Mouse (Mus musculus) layer of hippocampus, adult 2 months (tissue): ENCODE measurements around the gene Lmx1a. TPM values are rescaled to one million over a fixed set of nuclear protein-coding genes. Genes with fewer than 3 reads are reported as not detected.
A peak's percentile ranks its signal among the peaks of the same experiment; 100 is the strongest.

Experiments used
- DNase-seq, 2 experiments: peaks; one replicate each; pipeline ENCODE4 v3.0.0; 2022; ENCODE audit warnings: low spot score in 2 of 2
- H3K27ac ChIP-seq: fragments of 200-600 bp; 2 replicates; pipeline ENCODE4 v1.8.1; 2022
- H3K4me3 ChIP-seq: fragments of 200-600 bp; 2 replicates; pipeline ENCODE4 v1.8.1; 2022; ENCODE audit warnings: mild to moderate bottlenecking
- CTCF ChIP-seq: fragments of 200-600 bp; conservative IDR thresholded peaks from 2 replicates; pipeline ENCODE4 v1.8.1; 2022; ENCODE audit warnings: antibody characterized with exemption, mild to moderate bottlenecking, moderate library complexity
- total RNA-seq, 2 experiments: library from RNA; stranded (reverse); gene quantifications; 2 replicates each; pipeline ENCODE4 v1.2.3; 2021

Gene Lmx1a
- total RNA-seq, 2 experiments from 2014 or later = 0.10 to 0.33 TPM

DNA sequence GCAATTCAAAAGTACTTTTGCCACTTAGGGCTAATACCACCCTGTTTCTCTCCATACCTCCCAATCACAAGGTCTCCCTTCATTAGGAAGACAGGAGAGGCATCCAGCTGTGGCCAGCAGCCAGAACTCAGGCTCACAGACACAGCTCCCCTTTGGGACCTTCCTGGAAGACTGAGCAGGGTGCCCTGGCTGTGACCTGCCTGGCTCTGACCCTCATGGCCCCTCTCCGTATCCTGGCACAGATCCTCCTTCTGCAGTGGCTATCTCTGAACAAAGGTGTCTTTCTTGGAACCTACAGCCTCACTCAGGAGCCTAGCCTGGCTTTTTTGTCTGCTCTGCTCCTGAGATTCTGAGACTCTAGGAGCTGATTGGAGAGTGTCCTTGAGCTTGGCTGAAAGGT is 128.6 kb downstream of the Lmx1a start:
- Histone ChIP-seq H3K27ac (no peak overlapping the region), H3K4me3 (no peak overlapping the region)
- no peak for TF ChIP-seq CTCF
- no peak for DNase-seq

DNA sequence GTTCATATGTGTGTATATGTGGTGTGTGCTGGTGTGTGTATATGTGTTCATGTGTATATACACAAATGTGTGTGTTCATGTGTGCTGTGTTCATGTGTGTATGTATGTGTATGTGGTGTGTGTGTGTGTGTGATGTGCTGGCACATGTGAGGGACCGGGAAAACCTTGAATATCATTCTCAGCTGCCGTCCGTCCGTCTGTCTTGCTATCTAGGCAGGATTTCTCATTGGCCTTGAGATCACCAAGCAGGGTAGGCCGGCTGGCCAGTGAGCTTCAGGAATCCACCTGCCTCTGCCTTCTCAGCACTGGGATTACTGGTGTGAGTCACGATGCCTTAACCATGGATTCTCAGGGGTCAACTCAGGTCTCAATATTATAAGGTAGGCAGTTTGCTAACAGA is 131.0 kb downstream of the Lmx1a start:
- no peak for TF ChIP-seq CTCF
- Histone ChIP-seq H3K4me3 (no peak overlapping the region), H3K27ac (no peak overlapping the region)
- no peak for DNase-seq

DNA sequence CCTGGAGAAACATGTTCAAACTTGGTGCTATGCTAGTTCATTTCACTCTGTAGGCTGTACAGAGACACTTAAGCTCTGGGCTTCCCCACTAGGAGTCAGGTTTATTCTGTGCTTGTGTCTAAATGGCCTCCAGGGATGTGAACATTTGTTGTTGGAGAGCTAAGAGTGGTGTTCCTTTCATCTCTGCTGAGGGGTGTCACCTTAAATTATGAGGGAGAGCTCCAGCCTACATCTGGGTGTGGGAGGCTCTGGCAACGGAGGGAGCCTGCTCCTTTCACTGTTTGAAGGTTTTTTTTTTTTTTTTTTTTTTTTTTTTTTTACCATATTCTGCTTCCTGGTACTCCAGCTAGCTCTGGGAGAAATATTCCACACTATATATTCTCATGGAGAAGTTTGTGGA is 132.1 kb downstream of the Lmx1a start:
- peak in 1 of 2 experiments; percentile 17 for DNase-seq
- TF ChIP-seq CTCF = 0 out of 2 replicates have a peak, but pooled peaks have one; percentile 10
- Histone ChIP-seq H3K27ac (no peak overlapping the region), H3K4me3 (no peak overlapping the region)

DNA sequence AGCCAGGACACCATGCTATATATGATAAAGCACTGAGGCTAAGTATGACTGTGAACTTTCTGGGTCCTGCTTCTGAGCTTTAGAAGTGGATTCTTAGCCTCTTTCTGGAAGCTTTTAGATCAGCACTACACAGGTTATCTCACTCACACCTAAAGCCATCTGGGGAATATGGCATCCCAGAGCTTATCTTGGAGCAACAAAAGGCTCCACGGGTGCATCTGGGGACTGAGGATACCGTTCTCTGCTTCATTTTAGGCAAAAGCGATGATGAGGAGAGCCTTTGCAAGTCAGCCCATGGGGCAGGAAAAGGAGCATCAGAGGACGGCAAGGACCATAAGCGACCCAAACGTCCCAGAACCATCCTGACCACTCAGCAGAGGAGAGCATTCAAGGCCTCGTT is 141.3 kb downstream of the Lmx1a start:
- TF ChIP-seq CTCF = no peak
- Histone ChIP-seq H3K27ac (no peak overlapping the region), H3K4me3 (no peak overlapping the region)
- DNase-seq = no peak

DNA sequence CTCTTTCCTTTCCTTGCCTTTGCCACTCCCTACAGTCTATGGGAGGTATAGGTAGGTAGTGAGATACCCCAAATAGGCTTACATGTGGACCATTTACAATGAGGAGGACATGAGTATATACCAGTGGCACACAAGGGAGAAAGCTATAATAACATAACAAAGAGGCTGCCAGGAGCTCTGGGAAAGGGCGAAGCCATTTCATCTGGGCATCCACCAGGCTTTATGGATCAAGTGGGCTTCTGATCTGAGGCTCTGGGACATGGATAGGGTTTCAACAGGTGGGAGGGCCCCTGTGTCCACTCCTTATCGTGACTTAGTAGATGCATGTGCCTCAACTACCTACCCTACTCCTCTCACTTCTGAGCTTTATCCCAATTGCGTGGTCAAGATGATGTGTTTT is 142.6 kb downstream of the Lmx1a start:
- H3K27ac ChIP-seq = no peak overlapping the region
- DNase-seq = no peak
- TF ChIP-seq CTCF = no peak
- H3K4me3 ChIP-seq = no peak overlapping the region

DNA sequence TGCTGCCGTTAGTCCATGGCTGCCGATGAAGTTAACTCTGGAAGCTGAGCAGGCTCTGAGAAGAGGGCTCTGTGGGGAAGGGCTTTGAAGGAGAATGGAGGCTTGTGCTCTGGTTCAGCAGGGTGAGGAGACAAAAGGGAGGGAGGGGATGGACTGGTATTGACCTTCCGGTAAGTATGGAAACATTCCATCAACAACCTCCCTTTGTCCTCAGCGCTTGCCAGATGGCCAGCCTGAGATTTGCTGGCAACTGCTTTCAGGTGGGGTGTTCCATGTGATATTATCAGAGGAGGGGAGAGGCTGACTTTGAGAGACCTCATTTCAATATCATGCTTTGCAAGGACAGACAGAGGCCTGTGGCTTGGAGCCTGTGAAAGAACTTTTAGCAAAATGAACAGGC is 165.8 kb downstream of the Lmx1a start:
- TF ChIP-seq CTCF = no peak
- H3K27ac ChIP-seq = no peak overlapping the region

DNA sequence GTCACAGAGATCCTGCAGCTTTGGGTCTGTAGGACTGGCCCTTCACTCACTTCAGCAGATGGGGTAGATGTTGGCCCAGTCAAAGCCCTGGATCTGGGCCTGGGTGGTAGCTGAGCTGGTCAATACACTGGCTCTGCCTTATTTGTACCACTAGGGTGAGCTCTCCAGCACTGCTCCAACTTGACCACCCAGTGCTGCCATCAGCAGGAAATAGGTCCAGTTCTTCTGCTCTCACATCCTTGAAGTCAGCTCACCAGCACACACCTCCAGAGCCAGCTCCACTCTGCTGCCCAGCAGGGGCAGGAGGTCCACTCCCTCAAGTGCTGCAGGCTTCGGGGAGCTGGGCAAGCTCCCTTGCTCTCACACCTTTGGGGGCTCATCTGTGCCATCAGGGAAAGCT is 183.0 kb downstream of the Lmx1a start:
- Histone ChIP-seq H3K4me3 (no peak overlapping the region), H3K27ac (no peak overlapping the region)
- TF ChIP-seq CTCF = peak; percentile 59
- no peak for DNase-seq

More for the DNA sequence above, 165.8 kb downstream of the Lmx1a start:
- H3K4me3 ChIP-seq = no peak overlapping the region
- no peak for DNase-seq

DNA sequence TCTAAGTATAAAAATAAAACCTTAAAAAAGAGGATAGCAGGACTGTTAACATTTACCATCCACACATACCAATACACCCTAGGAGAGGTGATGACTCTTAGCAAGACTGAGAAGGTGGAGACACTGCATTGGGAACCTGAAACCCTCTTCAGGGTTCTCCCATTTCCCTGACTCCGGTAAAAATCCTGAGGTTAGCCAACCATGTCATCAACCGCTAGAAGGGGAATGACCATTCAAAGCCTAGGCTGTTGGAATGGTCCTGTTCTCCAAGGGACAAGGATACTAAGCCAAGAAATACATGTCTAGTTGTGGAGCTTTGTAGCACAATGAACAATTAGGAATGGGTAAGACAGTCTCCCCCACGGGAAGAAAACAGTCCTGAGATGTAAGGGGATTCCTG is 185.1 kb downstream of the Lmx1a start:
- TF ChIP-seq CTCF = no peak
- no peak for DNase-seq
- H3K4me3 ChIP-seq = no peak overlapping the region
- no peak overlapping the region for H3K27ac ChIP-seq

DNA sequence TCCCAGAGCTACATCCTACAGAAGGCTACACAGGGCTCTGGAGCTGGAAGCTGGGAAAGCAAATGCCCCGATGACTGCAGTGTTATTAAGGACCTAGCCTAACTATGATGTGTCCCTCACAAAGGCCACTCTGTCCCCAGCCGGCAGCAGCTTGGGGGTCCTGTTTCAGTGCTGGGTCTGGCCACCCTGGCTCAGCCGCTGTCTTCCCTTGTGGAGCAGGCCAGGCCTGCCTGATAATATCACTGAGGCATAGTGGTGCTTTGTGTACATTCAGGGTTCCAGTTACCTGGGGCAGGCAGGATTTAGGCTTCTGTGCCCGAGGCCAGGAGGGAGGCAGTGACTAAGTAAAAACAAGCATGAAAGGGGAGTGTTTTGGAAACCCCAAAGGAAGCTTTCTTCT is 188.9 kb downstream of the Lmx1a start:
- H3K4me3 ChIP-seq = no peak overlapping the region
- TF ChIP-seq CTCF = no peak
- DNase-seq = no peak
- H3K27ac ChIP-seq = no peak overlapping the region

DNA sequence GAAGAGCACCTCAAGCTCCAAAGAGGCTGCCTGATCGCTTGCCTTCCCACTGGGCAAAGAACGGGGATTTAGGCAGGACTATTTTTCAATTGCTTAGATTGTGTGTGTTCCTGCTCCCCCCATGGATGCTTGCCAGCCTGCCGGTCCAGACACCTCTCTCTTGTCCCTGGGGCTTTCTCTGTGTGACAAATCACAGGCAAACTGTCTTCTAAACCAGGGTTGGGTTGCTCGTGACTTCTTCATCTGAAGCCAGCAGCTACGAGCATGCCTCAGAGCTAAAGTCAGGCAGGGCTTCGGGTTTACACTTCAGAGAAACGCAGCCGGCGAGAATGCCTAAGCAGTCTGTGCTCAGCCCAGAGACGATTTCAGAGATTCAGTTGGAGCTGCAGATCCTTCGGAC is 189.3 kb downstream of the Lmx1a start:
- Histone ChIP-seq H3K27ac (no peak overlapping the region), H3K4me3 (no peak overlapping the region)
- DNase-seq = no peak
- no peak for TF ChIP-seq CTCF

DNA sequence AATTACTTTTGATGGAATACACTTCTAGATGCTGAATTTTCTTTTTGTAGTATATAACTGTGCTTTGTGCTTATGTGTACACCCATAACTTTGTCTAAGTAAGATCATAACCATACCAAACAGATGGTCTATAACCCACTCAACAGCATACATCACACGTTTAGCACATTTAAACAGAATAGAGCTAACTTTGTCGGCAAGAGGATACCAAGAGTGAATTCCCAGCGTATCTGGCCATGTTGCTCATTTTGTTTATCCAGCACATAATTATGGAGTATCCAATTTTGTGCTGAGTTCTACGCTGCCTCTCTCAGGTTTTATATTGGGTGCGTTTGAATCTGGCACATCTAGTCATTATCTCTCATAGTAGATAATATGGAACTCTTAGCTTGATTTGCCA is 196.7 kb downstream of the Lmx1a start:
- DNase-seq = no peak
- Histone ChIP-seq H3K4me3 (no peak overlapping the region), H3K27ac (no peak overlapping the region)
- TF ChIP-seq CTCF = no peak

DNA sequence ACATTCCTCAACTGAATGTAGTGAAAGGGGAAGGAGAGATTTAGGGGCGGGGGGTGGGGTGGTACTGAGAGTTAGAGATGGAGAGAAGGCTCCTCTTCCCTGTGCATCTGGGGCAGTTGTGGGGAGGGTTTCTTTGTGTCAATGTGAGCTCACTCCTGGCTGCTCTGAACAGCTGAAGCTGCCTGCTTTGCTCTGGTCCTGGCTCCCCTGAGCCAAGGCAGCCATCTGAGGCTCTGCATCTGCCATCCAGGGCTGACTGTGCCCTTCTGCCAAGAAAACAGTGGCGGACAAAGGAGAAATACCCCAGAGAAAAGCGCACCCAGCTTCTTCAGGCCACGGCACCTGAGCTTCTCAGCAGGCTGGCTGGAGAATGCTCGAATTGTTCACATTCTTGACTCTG is 199.1 kb downstream of the Lmx1a start:
- Histone ChIP-seq H3K27ac (no peak overlapping the region), H3K4me3 (no peak overlapping the region)
- TF ChIP-seq CTCF = no peak
- DNase-seq = no peak

DNA sequence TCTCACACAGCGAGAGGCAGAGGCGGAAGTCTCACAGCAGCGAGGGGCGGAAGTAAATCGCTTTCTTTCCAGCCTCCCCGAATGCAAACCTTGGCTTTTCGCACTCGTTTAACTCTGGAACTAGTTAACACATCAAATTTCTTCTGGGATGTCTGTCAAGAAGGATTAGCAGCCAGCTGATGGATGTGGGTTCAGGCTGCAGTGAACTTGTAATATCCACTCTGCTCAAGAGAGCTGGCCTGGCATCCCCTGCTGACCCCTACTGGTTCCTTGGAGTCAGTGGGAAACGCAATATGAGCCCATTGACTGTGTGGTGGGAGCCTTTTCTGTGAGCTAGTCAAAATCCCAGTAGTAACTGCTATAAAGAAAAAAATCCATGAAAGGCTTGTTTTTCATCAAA is 199.8 kb downstream of the Lmx1a start:
- Histone ChIP-seq H3K27ac (no peak overlapping the region), H3K4me3 (peak overlapping the region; percentile 23; the same call in 1 of the 2 replicates)
- DNase-seq = no peak
- peak; percentile 66 for TF ChIP-seq CTCF

DNA sequence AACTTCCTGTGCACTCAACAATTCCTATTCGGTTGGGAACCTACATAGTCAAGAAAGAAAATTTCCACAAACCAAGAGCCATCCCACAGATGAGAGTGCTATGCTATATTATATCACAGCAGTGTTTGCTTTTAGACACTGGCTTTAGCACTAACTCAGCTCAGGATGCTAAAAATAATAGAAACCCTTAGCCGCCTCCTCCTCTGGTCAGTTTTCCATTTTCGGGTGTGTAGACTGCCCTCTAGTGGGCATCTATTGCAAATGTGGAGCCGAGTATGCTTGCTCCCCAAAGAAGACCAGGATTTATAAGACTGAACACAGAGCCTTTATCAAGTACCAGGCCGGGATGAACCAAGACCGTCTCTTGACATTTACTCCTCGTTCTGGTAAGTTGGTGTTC is 207.2 kb downstream of the Lmx1a start:
- DNase-seq = peak; percentile 46 to 64
- Histone ChIP-seq H3K27ac (no peak overlapping the region), H3K4me3 (no peak overlapping the region)
- TF ChIP-seq CTCF = peak; percentile 89

Other genes starting within 250 kb of the Lmx1a start
- gene Lrrc52, start 222.5 kb upstream of the Lmx1a start, total RNA-seq = not detected
- 1 to 10 TPM; 5.5 to 6.8 TPM for gene Rxrg, start 90.9 kb upstream of the Lmx1a start, total RNA-seq